Mouse (Mus musculus): ENCODE data around the gene Mcrip2. TPM values are rescaled to one million over a fixed set of nuclear protein-coding genes. Genes with fewer than 3 reads are reported as not detected.

Gene Mcrip2
- total RNA-seq, 1 experiment from 2014 or later, result 5.7 TPM

DNA sequence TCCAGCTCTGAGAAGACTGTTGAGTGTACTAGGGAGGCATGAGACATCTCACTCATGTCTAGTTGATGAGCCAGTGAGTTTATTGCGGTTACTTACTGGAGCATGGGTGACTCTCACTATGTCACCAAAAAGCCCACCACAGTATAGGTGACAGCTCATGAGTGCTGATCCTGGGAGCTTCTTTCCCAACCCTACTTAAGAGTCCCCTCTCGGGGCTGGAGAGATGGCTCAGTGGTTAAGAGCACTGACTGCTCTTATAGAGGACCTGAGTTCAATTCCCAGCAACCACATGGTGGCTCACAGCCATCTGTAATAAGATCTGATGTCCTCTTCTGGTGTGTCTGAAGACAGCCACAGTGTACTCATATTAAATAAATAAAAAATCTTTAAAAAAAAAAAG lies 1.4 kb upstream of the Mcrip2 start:
- no peak for ATAC-seq (replicated peaks; ENCODE audit: insufficient number of reproducible peaks, low FRiP score, low TSS enrichment, poor library complexity, severe bottlenecking)

DNA sequence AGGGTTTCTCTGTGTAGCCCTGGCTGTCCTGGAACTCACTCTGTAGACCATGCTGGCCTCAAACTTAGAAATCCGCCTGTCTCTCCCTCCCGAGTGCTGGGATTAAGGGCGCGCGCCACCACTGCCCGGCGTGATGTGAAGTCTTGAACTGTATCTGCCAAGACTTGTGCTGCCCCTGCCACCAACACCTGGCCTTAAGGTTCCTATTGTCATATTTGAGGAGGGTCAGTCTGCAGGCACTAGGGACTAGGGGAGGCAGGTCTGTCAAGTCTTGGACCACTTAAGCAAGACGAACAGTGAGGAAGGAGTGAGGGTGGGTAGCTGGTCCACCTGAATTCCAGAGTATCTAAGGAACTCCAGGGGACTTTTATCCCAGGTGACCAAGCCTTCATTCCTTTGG lies 934 bp upstream of the Mcrip2 start:
- no peak for ATAC-seq (replicated peaks; ENCODE audit: insufficient number of reproducible peaks, low FRiP score, low TSS enrichment, poor library complexity, severe bottlenecking)

DNA sequence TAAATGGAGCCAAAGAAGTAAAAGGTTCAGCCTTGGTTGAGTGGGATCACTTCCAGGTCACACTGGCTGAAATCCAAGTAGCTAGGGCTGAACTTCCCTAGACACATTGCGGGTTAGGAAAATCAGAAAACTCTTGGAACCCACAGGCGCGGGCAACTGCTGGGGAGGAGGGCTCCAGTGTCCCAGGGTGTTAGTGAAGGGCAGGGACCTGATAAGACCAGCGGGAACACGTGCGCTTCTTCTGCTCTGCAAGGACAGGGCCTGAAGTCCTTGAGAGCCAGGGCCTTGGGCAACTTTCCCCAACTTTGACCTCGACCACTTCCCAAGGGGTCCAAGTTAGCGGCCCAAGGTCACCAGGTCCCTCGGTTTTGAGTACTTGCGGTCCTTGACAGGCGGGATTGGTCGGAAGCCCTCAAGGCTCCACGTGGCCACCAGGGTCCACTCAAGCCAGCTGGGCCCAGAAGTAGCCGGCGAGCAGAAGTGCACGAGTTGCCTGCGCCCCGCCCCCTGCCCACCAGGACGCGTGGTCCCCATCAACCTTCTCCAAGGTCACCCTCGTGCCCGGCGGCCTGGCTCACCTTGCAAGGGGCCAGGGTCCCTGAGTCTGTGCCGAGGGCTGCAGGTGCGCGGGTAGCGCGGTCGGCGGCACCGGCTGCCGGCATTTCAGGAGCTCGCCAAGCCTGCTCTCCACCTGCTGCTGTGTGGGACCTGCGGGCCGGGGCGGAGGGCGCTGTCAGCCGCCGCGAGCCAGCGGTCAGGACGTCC lies 546 bp downstream of the Mcrip2 start:
- no peak for ATAC-seq (replicated peaks; ENCODE audit: insufficient number of reproducible peaks, low FRiP score, low TSS enrichment, poor library complexity, severe bottlenecking)

DNA sequence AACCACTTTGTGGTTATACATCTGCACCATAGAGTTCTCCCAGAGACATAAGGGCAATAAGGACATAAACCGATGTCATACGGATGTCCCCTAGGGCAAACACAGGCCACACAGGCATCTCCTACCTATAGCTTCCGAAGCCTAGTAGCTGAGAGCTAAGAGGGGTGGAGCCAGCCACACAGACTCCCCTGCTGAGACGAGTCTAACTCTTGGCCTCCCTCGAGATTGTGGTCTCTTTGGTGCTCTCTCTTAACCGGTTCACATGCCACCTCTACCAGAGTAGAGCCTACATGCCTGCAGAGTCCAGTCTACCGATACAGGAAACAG lies 1.1 kb downstream of the Mcrip2 start:
- no peak for ATAC-seq (replicated peaks; ENCODE audit: insufficient number of reproducible peaks, low FRiP score, low TSS enrichment, poor library complexity, severe bottlenecking)

DNA sequence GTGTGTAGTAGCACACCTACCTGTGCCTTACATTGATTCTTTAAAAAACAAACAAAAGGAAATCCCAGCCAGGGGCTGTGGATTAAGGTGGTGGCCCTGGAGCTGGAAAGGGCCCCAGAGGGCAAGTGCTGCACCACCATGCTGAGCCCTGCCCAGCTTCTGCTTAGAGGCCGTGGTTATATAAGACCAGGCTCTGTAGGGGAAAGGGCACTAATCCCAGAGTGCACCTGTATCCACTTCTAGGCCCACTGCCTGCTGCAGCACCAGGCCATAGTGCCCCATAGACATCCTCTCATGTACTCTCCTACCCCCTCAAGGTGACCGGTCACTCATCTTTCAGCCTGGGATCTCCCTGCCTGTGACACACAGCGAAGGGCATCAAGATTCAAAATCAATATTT lies 2.4 kb downstream of the Mcrip2 start:
- no peak for ATAC-seq (replicated peaks; ENCODE audit: insufficient number of reproducible peaks, low FRiP score, low TSS enrichment, poor library complexity, severe bottlenecking)

DNA sequence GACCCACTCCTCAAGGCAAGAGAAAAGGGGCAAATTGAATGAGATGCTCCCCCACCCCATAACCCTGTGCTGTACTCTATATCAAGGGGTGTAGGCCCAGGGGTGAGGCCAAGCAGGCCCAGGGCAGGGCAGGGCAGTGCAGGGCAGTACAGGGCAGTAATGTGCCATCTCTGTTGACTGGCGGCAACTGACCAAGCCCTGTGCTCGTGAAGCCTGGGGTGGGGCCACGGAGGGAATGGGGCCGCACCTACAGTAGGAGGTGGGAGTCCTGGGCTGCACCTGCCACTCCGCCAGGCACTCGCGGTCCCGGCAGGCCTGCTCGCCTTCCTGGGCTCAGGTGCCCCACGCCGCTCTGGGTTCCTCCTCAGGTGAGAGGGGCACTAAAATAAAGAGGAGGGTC lies 3.3 kb downstream of the Mcrip2 start:
- no peak for ATAC-seq (replicated peaks; ENCODE audit: insufficient number of reproducible peaks, low FRiP score, low TSS enrichment, poor library complexity, severe bottlenecking)

DNA sequence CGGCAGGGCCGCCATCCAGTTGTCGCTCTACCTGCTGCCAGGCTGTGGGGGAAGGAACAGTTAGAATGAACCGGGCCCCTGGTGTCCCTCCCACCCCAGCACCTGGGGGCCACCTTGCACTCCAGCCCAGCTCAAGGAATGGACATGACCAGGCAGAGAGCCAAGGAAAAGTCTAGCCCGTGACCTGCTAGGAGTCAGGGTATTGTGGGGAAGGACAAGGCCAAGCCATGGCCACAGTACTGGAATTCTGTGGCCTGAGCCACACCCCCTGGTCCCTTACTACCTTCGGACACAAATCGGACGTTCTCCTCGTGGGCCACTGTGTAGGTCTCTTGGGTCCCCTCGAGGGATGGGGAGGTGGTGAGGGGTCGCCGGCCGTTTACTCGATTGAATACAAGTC lies 4.3 kb downstream of the Mcrip2 start:
- no peak for ATAC-seq (replicated peaks; ENCODE audit: insufficient number of reproducible peaks, low FRiP score, low TSS enrichment, poor library complexity, severe bottlenecking)

DNA sequence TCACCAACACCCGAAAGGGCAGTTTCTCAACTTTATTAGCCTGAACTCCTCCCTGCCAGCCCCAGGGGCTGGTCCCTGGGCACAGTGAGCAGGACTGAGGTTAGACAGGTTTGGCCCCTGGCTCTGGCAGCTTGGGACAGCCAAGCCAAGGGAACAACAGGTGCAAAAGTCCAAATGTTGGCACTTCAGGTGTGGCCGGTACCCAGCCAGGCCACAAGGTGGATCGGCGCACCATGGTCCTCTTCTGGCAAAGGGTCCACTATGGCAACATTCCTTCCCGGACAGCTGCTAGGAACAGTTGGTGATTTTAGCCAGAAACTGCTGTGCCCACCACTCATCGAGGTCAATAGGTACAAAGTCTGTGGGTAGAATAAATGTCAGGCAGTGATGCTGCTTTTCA lies 4.9 kb downstream of the Mcrip2 start:
- ATAC-seq (replicated peaks; ENCODE audit: insufficient number of reproducible peaks, low FRiP score, low TSS enrichment, poor library complexity, severe bottlenecking), result no peak

DNA sequence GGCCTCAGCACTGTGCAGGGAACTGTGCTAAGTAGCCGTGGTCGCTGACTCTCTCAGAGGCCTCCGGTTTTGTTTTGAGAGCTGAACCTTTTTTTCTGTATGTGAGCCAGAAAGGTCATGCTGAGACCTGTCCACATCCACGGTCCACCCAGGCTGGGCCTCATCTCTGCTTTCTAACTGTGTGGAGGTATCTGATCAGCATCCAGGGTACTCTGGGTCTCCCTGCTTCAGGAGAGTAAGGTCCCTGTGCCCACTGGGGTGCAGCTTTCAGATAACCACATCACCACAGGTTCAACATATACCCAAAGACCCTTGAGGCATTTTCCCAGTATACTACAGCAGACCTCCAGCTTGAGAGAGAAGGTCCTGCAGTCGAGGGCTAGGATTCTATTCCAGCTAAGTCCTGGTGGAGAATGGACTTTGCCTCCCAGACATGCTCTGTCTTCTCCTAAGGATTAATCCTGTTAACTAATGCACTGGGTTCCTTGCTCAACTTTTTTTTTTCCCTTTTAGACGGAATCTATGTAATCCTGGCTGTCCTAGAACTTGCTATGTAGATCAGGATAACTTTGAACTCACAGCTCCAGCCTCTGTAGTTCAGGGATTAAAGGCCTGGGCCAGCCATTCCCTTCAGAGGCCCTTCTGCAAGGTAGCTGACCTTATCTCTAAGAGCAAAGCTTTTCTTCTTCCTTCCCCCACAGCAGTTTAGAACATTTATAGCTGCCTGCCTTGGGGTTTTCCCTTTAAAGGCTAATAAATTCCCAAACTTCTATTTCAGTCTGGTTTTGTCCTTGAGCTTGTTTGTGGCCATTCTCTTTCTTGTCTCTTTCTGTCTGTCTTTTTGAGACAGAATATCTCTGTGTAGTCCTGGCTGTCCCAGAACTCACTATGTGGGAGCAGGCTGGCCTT lies 6.6 kb downstream of the Mcrip2 start:
- ATAC-seq (replicated peaks; ENCODE audit: insufficient number of reproducible peaks, low FRiP score, low TSS enrichment, poor library complexity, severe bottlenecking), result no peak

DNA sequence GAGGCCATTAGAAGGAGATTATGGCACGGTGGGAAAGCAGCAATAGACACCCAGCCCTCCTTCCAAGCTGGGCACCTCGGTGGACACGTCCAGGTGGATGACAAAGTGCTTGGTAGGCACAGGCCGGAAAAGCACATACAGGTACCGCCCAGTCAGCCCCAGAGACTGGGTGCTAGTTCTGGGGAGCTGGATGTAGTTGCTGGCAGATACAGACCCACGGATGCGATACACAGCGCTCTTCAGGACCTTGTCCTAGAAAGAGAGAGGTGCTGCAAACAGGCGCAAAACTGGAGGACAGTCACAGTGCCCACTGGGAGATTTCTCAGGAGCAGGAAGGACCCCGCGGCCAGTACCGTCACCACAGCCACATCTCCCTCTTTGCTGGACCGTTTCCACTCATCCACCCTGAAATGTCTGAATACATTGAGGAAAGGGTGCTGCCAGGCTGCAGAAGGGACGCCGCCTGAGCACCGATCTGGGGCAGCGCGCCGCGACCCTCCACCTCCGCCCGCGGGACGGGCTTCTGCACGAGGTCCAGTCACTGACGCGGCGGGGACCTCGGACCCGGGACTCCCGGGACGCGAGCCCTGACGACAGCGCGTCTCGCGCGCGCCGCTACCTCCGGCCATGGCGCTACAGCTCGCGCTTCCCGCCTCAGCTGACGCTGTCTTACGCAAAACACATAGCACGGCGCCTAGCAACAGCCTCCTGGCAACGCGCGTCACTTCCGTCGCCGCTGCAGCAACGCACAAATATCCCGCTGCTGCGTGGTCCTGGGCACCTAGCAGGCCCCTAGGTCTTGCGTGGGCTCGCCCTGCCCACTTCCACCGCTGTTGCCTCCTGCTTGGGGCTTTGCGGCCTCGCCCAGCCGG lies 7.5 kb downstream of the Mcrip2 start, which contains the start of gene Wdr90:
Gene Wdr90 (minus strand): TSS at position 670 of the 872 bp plus-strand sequence.
- ATAC-seq (replicated peaks; ENCODE audit: insufficient number of reproducible peaks, low FRiP score, low TSS enrichment, poor library complexity, severe bottlenecking), result peak; percentile 93

DNA sequence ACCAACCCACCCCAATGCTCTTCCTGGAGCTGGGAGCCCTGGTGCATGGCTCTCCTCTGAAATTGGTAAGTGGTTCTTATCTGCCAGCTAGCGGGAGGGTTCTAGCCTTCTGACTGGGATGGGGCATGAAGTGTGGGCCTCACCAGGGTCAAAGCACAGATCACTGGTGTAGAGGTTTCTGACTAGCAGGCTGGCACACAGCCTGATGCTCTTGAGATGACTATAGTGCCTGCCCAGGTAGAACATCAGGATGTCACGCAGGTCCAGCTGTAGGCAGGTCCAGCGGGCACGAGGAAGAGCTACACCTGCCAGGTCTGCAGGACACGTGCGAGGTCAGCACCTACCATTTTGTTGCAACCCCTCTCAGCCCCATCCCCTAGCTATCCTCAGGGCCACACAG lies 8.3 kb downstream of the Mcrip2 start:
- no peak for ATAC-seq (replicated peaks; ENCODE audit: insufficient number of reproducible peaks, low FRiP score, low TSS enrichment, poor library complexity, severe bottlenecking)

DNA sequence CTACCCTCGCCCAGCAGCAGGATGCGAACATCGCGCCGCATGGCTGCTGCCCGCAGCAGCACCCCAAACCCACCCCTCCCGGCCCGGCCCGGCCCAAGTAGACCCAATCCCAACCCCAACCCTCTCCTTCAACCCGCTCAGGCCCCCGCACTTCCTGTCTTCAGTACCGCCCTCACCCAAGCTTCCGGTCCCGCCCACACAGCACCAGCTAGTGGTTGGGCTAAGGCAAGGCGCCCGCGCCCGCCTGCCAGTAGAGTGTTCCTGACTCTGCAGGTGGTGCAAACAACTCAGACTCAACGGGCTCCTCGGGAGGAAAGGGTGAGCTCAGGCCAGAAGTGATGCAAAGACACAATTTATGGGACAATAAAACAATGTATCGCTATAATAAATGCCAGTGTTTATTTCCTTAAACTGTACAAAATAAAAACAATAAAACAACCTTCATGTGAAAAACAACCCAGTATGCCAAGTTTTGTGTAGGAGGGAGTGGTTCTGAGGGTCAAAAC lies 24.1 kb downstream of the Mcrip2 start, which contains the start of gene Rhot2:
Gene Rhot2 (minus strand): TSS at position 456 of the 506 bp plus-strand sequence.
- ATAC-seq (replicated peaks; ENCODE audit: insufficient number of reproducible peaks, low FRiP score, low TSS enrichment, poor library complexity, severe bottlenecking), result peak; percentile 88

DNA sequence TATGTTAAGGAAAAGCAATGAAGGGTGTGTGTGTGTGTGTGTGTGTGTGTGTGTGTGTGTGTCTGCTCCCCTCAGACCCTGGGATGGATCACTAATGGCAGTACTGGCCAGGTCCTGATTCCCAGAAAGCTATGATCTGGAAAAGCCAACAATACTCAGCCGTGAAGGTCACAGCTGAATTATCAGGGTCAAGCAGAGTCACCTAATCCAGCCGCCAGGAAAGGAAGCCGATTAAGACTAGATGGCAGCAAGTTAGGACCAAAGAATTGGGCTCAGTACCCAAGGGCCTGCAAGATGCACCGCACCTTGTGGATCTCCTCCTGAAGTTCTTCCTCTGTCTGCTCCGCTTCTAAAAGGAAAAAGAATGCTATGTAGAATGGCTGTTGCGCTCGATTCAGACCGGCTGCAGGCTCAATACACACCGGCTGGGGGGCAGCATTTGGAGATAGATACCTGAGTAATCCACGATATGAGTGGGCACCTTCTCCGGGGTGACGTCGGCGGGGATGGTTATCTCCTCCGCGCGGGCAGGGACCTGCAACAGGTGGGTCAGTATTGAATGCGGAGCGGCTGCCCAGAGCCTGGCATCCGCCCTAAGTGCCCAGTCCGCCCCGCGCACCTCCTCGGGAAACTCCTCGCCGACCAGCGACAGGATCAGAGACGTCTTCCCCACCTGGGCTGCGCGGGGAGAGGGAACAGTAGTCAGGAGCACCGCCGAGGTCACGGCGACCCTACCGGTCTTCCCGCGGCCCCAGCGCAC lies 24.7 kb downstream of the Mcrip2 start:
- ATAC-seq (replicated peaks; ENCODE audit: insufficient number of reproducible peaks, low FRiP score, low TSS enrichment, poor library complexity, severe bottlenecking), result no peak

DNA sequence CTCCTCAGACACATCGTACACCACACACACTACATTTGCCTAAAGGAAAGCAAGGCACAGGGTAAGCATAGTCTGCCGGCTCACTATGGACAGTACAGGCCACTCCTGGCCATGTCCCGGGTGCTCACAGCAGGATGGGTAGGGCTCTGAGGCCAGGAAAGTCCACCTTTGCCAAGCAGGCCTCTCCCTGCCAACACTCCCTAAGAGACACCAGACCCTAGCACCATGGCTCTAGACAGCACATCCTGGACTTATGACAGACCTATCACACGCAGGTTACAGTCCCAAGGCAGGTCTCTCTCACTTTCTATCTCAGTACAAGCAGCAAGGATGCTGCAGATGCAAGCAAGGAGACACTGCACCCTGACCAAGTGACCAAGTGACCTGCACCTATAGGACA lies 25.4 kb downstream of the Mcrip2 start:
- ATAC-seq (replicated peaks; ENCODE audit: insufficient number of reproducible peaks, low FRiP score, low TSS enrichment, poor library complexity, severe bottlenecking), result no peak

DNA sequence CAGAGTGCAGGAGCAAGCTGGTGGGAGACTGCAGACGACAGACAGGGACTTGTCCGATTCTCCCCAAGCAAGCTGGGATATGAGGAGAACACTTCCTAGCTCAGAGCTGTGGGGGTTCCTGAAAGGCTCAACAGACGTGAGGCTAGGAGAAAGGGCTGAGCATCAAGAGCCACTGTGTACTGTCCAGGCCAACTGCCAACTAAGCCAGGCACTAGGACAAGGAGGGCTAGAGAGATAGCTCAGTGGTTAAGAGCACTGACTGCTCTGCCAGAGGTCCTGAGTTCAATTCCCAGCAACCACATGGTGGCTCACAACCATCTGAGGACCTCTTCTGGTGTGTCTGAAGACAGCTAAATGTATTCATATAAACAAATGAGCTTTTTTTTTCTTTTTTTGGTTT lies 26.1 kb downstream of the Mcrip2 start:
- ATAC-seq (replicated peaks; ENCODE audit: insufficient number of reproducible peaks, low FRiP score, low TSS enrichment, poor library complexity, severe bottlenecking), result no peak

DNA sequence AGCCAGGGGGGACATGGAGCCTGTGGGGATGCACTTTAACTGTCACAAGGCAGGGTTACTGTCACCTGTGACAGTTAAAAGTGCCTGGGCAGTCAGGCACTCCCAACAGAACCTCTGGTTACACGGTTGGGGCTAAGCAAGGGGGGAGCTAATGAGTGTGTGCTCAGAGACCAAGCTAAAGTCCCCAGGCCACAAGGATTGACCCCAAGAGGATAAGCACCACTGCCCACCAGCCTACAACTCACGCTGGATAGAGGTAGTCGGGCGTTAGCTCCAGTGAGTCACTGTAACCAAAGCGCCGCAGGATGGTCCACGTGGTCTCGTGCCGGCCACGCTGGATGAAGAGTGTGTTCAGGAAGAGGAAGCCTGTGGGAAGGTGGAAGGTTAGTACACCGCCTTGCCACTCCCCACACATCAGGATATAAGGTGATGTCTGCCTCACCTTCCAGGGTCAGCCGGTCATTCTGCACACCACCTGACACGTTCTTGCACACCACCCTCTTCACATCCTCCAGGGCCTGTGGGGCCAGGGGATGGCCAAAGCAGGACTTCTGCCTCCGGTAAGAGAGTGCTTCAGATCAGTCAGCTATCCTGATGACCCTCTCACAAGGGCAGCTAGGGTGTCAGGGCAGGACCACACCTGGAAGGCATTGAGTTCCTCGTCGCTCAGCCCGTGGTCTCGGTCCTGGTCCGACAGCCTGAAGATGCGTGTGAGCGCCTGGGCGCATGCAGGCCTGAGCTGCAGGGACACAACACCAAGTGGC lies 27.3 kb downstream of the Mcrip2 start, which contains the start of gene Gm20683:
Gene Gm20683 (minus strand): TSS at position 647 of the 764 bp plus-strand sequence.
- ATAC-seq (replicated peaks; ENCODE audit: insufficient number of reproducible peaks, low FRiP score, low TSS enrichment, poor library complexity, severe bottlenecking), result no peak

DNA sequence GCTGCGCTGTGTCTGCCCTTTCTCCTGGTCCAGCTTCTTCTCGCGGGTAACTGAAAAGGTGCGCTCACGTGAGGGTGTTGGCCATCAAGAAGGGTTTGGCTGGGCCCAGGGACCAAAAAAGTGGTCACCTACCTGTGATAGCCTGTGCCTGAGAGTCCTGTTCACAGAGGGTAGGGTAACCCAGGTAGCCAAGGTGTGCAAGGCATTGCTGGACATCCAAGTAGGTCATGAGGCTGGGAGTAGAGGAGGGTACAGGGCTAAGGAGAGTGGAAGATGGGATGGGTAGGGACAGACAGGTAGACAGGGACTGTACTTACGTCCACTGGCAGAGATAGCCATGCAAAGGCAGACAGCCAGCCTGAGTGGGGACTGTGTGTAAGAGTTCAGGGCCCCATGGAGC lies 28.0 kb downstream of the Mcrip2 start:
- no peak for ATAC-seq (replicated peaks; ENCODE audit: insufficient number of reproducible peaks, low FRiP score, low TSS enrichment, poor library complexity, severe bottlenecking)

All from monocyte, adult 5-6 weeks (primary cell).